Mouse (Mus musculus): Measurements from ENCODE around the gene AI413582.

Gene AI413582

DNA sequence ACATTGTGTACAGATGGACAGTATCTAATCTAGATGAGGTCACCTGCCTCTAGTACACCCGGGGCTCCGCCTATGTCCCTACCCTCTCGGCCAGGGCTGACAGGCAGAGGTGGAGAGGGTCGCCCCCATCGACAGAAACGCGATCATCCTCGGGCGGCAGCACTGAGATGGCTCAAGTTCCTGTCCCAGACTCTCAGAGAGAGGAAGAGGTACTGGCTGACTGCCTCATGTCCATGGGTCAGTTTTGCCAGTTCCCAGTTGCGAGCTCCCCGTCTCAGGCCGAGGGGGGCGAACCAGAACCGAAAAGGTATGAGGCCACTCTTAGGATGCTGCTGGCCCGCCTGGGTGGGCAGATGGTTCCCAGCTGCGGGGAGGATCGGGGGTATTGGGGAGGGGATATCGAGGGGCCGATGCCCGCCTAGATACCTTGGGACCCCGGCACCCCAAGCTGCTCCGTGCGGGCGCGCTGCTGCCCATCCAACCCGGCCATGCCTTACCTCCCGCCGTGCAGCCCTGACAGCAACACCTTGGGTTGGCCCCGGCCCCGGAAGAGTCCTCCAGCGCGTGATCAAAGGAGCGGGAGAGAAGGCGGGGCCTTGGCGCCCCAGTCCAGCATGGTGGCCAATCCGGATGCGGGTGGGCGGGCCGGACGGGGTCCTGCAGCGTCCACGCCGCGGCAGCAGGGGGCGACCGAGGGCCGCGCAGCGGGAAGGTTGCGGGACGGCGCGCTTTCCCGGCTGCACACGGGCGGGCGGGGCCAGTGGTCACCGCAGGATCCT is at the start of gene AI413582:
TSS of gene AI413582 (minus strand) at position 594 of the 779 bp plus-strand sequence.
- in situ Hi-C loops (cut with MboI, MseI): loop anchor here (5.0 kb wide), 1 partner anchor 67 kb away; no protein-coding TSS in a partner anchor

DNA sequence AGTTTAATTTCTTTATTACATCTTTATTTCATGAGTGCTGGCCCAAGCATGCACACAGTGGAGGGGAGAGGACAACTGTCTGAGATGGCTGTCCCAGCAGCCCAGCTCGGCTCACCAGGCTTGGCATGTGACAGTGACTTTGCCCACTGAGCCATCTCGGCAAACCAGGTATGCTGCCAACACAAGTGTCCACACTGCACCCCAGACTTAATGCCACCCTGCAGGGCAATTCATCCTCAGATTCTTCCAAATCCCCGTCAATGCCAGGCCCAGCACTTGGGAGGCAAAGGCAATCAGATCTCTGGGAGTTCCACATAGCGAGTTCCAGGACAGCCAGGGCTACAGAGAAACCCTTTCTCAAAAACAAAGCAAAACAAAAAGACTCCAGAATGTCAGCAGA is 47.5 kb upstream of the AI413582 start:
- in situ Hi-C loops (cut with MboI, MseI): no loop called here

DNA sequence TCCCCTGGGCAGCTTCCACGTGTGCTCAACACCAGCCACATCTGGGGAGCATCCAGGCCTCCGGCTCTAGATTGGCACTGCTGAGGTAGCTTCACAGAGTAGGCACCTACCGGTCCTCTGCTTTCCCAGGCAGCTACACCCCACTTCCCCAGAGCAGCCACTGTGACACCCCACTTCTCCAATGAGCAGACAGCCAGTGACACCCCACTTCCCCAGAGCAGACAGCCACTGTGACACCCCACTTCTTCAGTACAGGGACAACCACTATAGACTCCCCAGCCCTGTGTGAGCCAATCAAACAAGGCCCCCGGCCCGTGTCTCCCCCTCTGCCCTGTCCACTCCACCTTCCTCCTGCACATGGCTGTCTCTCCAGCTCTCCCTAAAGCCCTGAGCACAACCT is 46.4 kb upstream of the AI413582 start:
- in situ Hi-C loops (cut with MboI, MseI): no loop called here

DNA sequence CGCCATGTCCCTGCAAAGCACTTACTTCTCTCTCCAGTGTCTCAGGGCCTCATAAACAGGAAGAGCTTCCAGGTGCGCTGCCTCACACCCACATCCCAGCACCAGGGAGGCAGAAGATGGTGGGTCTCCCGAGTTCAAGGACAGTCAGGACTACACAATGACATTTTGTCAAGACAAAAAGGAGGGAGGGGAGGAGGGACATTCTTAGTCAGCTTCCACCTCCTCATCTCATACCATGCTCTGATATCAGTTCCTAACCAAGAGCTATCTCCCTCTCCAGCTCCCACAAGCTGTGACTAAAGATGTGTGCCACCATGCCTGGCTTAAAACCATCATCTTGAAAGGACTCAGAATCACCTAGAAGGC is 45.9 kb upstream of the AI413582 start:
- in situ Hi-C loops (cut with MboI, MseI): no loop called here

DNA sequence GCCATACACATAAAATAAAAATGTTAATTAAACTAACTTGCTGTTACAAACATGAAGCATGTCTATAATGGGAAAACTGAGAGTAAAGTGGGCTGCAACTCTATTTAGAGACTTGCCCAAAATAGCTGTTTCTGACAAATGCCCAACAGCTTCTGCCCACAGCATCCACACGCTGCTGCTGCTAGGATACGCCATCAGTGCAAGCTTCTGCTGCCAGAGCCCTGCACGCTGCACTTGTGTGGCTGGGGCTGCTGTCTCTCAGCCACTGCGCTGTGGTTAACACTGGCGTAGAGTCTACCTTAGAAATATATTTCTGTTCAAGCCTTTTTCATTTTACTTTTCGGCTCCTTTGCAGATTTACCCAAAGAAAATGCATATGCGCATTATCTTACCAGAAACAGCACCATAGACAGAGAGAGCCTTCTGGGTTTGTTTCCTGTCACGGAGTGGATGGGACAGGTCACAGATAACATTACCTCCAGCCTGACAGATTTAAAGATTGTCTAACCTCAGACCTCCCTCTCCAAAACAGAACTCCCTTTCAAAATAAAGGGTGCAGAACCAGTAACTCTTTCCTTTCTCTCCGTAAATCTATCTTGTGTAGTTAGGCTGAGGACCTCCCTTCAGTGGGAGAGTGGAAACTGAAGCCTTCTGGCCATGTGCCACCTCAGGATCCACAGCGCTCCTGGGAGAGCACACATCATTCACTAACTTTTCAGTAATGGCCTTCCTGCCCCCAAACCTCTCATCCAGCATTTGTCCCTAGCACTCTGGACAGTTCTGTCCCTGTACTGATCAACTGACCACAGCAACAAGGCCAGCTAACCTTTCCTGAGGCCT is 45.3 kb upstream of the AI413582 start:
- in situ Hi-C loops (cut with MboI, MseI): no loop called here

DNA sequence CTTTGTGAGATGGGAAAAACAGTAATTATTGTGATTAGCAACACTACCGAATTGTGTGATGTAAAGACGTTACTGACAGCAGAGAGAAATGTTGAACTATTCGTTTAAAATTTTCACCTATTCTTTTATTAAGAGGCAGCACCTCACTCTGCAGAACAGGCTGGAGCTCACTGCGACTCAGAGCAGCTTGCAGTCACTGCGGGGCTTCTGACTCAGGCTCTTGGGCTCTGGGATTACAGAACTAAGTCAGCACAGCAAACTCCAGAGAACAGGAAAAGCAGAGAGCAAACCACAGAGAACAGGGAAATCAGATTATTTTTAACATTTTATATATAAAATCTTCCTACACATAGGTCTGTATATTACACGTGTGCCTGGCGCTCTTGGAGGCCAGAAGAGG is 44.0 kb upstream of the AI413582 start:
- in situ Hi-C loops (cut with MboI, MseI): no loop called here

DNA sequence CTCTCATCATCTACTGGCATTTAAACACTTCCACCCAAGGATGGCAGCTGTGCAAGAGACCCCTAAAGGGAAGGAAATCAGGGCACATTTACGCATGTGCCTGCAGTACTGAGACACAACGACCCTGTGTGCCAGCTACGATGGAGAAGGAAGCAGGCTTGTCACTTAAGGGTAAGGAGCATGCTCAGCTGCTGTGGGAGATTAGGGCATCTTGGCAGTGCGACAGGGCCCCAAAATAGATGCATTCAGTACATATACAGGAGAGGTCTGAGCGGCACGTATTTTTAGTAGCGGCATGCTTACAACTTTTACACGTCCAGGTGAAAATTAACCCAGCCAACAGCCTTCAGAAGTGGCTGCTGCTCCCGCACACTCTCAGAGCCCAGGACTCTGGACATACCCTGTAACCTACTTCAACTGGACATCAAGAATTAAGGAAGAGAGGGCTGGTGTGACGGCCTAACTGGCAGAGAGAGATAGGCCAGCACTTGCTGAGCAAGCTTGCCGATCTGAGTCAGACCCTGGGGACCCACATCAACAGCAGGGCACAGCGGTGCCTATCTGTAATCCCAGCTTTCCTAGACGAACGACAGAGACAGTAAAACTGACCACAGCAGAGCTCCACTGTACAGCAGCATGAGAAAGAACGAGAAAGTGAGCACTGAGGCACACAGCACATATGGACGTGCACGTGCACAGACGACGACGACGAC is 38.1 kb upstream of the AI413582 start:
- in situ Hi-C loops (cut with MboI, MseI): no loop called here

DNA sequence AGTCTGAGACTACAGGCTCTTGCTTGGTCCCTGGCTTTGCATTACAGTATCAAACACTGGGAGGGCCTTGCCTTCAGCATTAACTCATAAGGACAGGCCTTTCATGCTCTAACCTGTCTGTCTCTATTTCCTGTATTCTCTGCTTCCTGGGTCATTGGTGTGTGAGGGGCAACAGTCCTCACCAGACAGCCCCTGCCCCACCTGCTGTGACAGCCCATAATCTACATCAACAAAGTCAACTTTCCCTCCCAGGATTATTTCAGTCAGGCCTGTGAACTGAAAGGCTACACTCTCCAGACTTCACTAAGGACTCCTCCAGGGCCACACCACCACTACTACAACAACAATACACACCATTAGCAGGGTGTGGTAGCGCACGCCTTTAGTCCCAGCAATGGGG is 37.5 kb upstream of the AI413582 start:
- in situ Hi-C loops (cut with MboI, MseI): no loop called here

DNA sequence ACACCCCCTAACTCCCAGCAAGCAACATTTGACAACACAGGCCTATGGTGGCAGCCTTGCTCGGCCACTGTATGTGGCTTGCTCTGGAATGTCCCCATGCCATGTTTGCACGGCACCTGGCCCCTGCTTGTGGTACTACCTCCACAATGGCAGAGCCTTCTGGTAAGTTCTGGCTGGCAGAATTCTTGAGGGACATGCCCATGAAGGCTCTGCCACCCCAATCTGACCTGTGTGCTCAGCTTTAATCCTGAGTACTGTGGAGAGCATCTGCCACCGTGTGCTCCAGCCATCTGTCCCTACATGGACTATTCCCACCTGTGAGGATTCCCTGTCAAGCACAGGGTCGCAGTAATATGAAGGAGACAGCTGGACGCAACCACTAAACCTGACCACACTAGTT is 35.3 kb upstream of the AI413582 start:
- in situ Hi-C loops (cut with MboI, MseI): no loop called here

DNA sequence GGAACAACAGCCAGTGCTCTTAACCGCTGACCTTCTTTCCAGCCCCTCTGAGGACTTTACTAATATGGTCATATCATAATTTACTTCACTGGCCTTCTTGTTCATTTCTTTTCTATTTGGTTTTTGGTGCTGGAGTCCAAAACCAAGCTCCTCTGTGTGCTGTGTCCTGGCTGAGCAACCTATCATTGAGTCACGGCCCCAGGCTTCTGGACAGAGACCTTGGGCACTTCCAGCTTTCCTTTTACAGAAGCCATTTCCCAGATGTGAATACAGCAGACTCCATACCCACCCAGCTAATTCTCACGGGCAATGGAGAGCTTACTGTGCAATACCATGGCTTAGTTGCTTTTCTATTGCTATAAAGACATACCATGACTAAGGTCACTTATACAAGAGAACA is 34.7 kb upstream of the AI413582 start:
- in situ Hi-C loops (cut with MboI, MseI): no loop called here

DNA sequence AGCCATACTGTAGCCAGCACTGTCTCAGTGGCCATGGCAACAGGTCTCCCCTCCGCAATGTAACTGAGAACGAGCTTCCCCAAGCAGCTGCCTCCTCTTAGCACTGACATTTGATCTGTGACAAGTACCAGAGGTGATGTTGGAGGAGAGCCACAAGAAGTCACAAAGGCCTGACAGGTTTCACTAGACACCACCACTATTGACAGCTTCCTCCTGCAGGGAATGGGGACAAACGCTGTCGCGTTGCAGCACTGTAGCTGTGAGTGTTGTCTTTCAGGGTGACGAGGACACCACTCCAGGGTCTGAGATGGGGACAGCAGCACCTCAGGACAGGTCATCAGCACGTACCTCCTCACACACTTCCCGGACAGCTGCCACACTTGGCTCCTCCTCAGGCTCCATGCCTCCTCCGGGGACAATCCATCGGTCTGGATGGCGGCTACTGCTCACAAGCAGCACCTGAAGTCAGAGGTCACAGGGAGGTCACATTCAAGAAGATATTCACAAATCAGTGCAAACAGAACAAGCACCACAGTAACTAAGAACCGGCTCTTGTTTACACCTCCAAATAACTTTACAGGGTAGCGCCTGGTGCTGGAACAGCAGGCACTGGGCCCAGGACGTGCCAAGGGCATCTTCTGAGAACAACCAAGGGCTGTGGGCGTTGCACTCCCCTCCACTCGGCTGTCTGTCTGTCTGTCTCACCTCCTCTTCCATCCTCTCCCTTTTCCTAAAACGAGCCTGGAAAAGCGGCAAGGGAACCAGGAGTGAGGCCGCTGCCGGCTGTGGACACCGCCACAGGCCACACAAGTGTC is 31.0 kb upstream of the AI413582 start:
- in situ Hi-C loops (cut with MboI, MseI): no loop called here

DNA sequence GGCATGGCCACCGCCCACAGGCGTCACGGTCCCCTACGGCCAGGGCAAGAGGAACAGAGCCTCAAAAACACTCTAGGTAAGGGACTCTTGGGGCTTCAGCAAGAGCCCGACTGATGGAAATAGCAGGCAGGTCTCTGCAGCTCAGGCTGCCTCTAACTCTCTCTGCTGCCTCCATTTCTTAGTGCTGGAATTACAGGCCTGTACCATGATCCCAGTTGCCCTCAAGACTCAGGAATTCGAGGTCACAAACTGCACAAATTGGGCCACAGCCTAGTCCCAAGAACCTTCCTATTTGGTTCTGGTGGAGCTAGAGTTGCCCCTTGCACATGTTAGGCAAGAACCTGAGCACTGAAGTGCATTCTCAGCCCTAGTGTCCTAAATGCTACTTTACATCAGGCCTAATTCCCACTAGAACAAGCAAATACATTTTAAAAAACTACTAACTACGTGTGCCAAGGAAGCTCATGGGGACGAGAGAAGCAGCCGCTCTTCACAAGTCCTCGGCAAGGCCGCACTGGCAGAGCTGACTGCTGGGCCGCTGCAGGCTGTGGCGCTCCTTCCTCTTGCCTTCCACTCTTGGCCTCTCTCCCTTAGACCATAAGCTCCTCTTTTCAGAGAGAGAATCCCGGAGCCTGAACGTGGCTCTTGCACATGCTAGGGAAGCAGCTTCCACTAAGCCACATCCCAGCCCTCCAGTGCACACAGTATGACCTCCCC is 30.3 kb upstream of the AI413582 start:
- in situ Hi-C loops (cut with MboI, MseI): no loop called here

DNA sequence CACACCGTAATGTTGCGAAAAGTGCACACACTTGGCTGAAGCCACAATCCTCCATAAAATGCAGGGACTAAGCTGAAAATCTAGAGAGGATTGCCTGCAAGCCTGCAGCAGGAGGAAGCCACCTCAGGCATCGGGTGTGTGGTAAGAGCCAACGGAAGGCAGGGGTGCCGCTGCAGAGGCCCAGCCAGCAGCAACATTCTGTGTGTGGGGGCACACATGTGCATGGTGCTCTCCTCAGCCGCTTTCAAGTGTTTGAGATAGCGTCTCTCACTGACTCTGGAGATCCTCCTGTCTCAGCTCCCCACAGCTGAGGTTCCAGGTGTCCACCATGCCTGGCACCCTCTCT is 27.0 kb upstream of the AI413582 start:
- in situ Hi-C loops (cut with MboI, MseI): no loop called here

DNA sequence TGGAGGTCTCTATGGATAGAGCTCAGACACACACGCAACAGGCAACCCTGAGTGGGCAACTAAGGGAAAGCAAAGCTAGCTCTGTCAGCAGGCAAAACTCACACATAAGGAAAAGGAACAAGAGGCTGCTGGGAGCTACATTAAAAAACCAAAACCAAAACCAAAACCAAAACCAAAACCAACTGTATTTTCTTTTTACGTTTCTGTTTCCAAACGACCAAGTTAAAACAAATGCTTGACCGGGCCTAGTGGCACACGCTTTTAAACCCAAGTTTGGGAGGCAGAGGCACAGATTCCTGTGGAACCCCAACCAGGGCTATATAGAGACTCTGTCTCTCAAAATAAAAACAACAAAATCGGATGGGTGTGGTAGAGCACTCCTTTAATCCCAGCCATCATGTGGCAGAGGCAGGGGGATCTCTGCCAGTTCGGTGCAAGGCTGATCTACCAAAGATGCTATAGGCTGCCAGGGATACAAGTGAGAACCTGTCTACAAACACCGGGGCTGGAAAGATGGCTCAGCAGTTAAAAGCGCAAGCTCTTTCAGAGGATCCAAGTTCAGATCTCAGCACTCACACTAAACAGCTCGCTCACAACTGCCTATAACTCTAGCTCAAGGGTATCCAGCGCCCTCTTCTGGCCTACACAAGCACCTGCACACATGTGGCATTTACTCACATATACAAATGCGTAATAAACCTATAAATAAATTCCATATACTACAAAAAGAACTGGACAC is 26.4 kb upstream of the AI413582 start:
- in situ Hi-C loops (cut with MboI, MseI): no loop called here

DNA sequence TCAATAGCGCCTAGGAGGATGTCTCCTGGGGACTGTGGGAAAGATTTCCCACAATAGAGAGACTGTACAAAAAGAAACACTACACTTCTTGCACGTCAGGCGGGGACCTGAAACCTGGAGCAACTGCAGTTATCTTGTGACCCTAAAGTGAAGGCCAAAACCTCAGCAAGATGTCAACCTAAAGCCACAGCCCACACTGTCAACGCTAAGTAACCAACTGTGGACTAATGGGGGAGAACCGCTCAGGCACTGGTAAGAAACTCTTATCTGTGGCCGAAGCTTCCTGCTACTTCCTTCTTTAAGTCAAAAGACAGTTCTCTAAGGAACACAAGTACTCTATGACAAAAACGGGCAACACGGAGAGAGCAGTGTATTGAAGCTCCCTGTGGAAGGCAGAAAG is 22.7 kb upstream of the AI413582 start:
- in situ Hi-C loops (cut with MboI, MseI): no loop called here

DNA sequence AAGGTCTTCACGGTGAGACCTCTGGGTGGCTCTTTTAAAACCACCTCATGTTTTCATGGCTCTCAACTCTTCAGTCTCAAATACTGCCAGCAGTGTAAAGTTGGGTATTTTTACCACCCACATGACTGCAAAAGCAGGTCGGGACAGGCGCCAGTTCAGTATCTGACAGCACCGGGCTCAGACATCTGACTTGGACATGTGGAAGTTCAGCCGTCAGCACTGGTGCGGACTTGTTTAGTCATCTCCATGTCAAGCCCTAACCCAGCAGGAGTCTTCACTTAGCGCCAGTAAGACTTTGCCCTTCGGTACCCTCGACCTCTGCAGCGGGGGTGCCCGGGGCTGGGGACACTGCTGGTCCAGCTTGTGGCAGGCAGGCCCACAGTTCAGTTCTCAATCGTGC is 21.7 kb upstream of the AI413582 start:
- in situ Hi-C loops (cut with MboI, MseI): no loop called here

DNA sequence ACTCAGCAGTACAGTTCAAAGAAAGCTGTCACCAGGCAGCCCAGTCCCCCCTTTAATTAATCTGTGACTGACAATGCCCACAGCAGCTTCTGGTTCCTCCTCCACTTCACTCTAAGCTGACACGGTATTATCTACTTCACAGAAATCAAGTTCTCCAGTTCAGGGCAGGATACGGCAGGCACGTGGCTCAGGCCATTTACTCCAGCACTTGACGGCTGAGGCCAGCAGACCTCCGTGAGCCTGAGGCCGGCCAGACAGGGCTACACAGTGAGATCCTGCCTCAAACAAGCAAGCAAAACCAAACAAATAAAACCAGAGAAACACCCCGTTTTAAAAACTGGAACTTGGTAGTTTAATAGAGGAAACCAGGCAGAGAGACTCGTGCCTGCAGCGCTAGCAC is 21.1 kb upstream of the AI413582 start:
- in situ Hi-C loops (cut with MboI, MseI): no loop called here

DNA sequence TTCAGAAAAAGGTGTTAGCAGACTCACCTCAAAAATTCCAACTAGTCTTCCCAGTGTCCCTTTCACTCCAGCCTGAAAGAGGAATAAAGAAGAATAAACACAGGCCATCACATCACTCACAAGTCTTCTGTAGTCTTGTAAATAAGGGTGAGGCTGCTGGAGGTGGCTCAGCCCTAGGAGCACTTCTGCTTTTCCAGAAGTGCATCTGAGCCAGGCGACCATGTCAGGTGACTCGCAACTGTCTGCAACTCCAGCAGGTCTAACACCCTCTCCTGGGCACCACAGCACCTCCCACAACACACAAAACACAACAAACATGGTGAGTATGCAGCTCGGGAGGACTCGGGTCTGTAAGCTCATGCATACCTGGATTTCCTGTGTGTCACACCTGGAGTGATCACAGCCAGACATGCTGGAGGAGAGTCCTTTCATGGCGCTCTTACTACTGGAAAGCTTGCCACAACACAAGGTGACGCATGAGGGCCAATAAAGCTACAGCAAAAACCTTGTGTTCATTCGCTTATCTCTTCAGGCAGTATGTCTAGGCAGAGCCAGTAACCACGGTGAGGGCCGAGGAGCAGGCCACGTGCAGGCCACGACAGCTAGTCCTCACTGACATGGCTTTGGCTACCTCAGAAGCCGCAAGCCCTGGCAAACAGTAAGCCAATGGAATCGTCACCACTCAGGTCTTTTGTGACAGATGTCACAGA is 17.8 kb upstream of the AI413582 start:
- in situ Hi-C loops (cut with MboI, MseI): no loop called here

DNA sequence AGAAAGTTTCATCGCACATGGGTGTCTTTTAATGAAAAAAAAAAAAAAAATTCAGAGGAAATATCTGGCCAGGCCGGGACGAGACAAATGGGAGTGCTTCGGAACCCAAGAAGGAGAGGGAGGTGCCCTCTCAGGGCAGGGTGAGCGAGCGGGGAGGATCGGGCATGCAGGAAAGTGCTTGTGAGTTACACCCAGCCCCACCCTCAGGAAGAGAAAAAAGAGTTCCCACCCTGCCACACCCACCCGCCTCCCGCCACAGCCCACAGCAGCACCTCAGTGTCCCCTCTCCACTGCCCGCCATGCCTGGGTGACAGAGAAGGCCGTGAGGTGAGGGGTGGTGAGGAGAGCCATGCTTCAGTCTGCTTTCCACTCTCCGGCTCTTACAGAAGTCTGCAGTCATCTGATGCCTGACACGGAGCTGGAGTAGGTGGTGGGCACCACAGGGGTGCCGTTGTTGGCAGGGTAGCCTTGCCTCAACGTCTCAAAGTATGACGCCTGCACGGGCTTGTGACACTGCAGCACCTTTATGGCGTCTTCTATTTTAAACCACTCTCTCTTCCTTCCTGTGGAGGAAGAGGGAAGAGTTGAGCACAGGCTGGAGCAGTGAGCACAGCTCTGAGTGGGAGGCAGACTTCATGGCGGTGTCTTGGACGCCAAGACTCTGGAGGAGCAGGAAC is 15.0 kb upstream of the AI413582 start:
- in situ Hi-C loops (cut with MboI, MseI): no loop called here
